Mouse (Mus musculus) liver, embryonic 14.5 days (tissue): ENCODE results near the gene Gm20716.

Experiments used
- CTCF ChIP-seq: IDR thresholded peaks from 2 replicates; pipeline ENCODE4 v1.5.1; 2016; ENCODE audit warnings: antibody characterized with exemption, low read depth, control low read depth
- EP300 ChIP-seq: IDR thresholded peaks from 2 replicates; pipeline ENCODE4 v1.6.1; 2016; ENCODE audit warnings: antibody characterized with exemption, low read depth

DNA sequence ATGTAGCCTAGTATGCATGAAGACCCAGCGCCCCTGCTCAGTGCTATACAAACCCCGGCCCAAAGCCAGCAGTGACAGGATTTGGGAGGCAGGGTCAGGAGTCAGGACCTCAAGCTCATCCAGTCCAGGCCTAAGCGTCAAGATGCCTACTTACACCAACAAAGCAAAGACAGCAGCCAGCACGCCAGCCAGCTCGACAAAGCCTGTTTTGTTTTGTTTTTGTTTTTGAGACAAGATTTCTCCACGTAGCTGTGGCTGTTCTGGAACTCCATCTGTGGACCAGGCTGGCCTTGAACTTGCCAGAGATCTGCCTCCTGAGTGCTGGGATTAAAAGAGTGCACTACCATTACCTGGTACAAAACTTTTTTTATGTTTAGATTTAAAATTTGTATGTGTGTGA is 6.8 kb downstream of the Gm20716 start:
- TF ChIP-seq CTCF = no peak
- TF ChIP-seq EP300 = no peak
